Mouse (Mus musculus) cerebellum, adult 9-11 months (tissue): ENCODE measurements at regions not wholly inside any gene's neighbourhood (a gene's known extent, or its start where the extent isn't known, plus 50 kb on each side); places are given as distances from the start of the nearest gene placed in this dataset.

Source experiments
- DNase-seq: peaks from one replicate; pipeline ENCODE4 v3.0.0; 2022

- DNase-seq: no peak
Observed at GRCm38 (mm10) chr15:60630756-60631402, 222.7 kb downstream of the Fam84b start.

- no peak for DNase-seq
Observed at GRCm38 (mm10) chr15:60618801-60619200, 234.8 kb downstream of the Fam84b start.

- no peak for DNase-seq
Observed at GRCm38 (mm10) chr15:60617371-60617770, 236.2 kb downstream of the Fam84b start.

GRCm38 (mm10) chr15:60601885-60602284 lies 251.7 kb downstream of the Fam84b start:
- no peak for DNase-seq

GRCm38 (mm10) chr15:60577084-60577483 lies 276.5 kb downstream of the Fam84b start:
- no peak for DNase-seq

- DNase-seq: no peak
Observed at GRCm38 (mm10) chr15:60566267-60566666, 287.3 kb downstream of the Fam84b start.

GRCm38 (mm10) chr15:60565017-60565416 lies 288.6 kb downstream of the Fam84b start:
- DNase-seq: no peak

GRCm38 (mm10) chr15:60560641-60561040 lies 292.9 kb downstream of the Fam84b start:
- no peak for DNase-seq

- no peak for DNase-seq
Observed at GRCm38 (mm10) chr15:60555691-60556090, 297.9 kb downstream of the Fam84b start.

- no peak for DNase-seq
Observed at GRCm38 (mm10) chr15:60554587-60554986, 299.0 kb downstream of the Fam84b start.

GRCm38 (mm10) chr15:60548045-60548444 lies 305.5 kb downstream of the Fam84b start:
- no peak for DNase-seq

GRCm38 (mm10) chr15:60537191-60537590 lies 316.4 kb downstream of the Fam84b start:
- no peak for DNase-seq

GRCm38 (mm10) chr15:60534701-60535100 lies 318.9 kb downstream of the Fam84b start:
- no peak for DNase-seq

- DNase-seq: no peak
Observed at GRCm38 (mm10) chr15:60516810-60517209, 336.8 kb downstream of the Fam84b start.

- no peak for DNase-seq
Observed at GRCm38 (mm10) chr15:60476755-60477310, 376.7 kb downstream of the Fam84b start.

- no peak for DNase-seq
Observed at GRCm38 (mm10) chr15:60475086-60475485, 378.5 kb downstream of the Fam84b start.

GRCm38 (mm10) chr15:60431916-60432315 lies 415.5 kb upstream of the 4933412E24Rik start:
- no peak for DNase-seq

GRCm38 (mm10) chr15:60419081-60419480 lies 402.7 kb upstream of the 4933412E24Rik start:
- DNase-seq: no peak

- DNase-seq: no peak
Observed at GRCm38 (mm10) chr15:60392267-60392666, 375.9 kb upstream of the 4933412E24Rik start.

GRCm38 (mm10) chr15:60390336-60390735 lies 373.9 kb upstream of the 4933412E24Rik start:
- DNase-seq: no peak

- no peak for DNase-seq
Observed at GRCm38 (mm10) chr15:60387962-60388361, 371.5 kb upstream of the 4933412E24Rik start.
